Mouse (Mus musculus) embryonic facial prominence, embryonic 11.5 days (tissue): ENCODE data around the gene Upp2. TPM values are rescaled to one million over a fixed set of nuclear protein-coding genes. Genes with fewer than 3 reads are reported as not detected.
A peak's percentile ranks its signal among the peaks of the same experiment; 100 is the strongest.

Experiments used
- ATAC-seq: fragments of 200-750 bp; cut with Nextera tagmentation; replicated peaks from 2 replicates; pipeline ENCODE4 v1.8.0; 2017; ENCODE audit warnings: low read depth; ENCODE audit not compliant: insufficient number of reproducible peaks, low FRiP score, low TSS enrichment
- DNase-seq: peaks from one replicate; pipeline ENCODE4 v3.0.0-alpha.2; 2015; ENCODE audit warnings: low spot score
- H3K27ac ChIP-seq: fragments of 300-500 bp; sonication (generic); replicated peaks from 2 replicates; pipeline ENCODE4 v1.5.1; 2014; ENCODE audit warnings: mild to moderate bottlenecking, low read depth, low read length, control low read depth
- H3K27me3 ChIP-seq: fragments of 300-500 bp; sonication (generic); 2 replicates; pipeline ENCODE4 v1.6.1; 2014; ENCODE audit warnings: mild to moderate bottlenecking, low read length, moderate library complexity, mixed read lengths; ENCODE audit not compliant: control insufficient read depth, insufficient read depth
- H3K36me3 ChIP-seq: fragments of 300-500 bp; sonication (generic); replicated peaks from 2 replicates; pipeline ENCODE4 v1.6.1; 2014; ENCODE audit warnings: low read depth, mild to moderate bottlenecking, low read length, moderate library complexity, mixed read lengths; ENCODE audit not compliant: control insufficient read depth, insufficient read depth
- H3K4me1 ChIP-seq: fragments of 300-500 bp; sonication (generic); 2 replicates; pipeline ENCODE4 v1.6.1; 2014; ENCODE audit warnings: low read length, mixed read lengths; ENCODE audit not compliant: control insufficient read depth, insufficient read depth
- H3K4me2 ChIP-seq: fragments of 300-500 bp; sonication (generic); 2 replicates; pipeline ENCODE4 v1.6.1; 2014; ENCODE audit warnings: low read depth, mild to moderate bottlenecking, control low read depth, low read length, moderate library complexity
- H3K4me3 ChIP-seq: fragments of 300-500 bp; sonication (generic); 2 replicates; pipeline ENCODE4 v1.5.1; 2014; ENCODE audit warnings: low read depth, low read length, control low read depth
- H3K9ac ChIP-seq: fragments of 300-500 bp; sonication (generic); replicated peaks from 2 replicates; pipeline ENCODE4 v1.6.1; 2014; ENCODE audit warnings: mild to moderate bottlenecking, control low read depth, low read length
- H3K9me3 ChIP-seq: fragments of 300-500 bp; sonication (generic); replicated peaks from 2 replicates; pipeline ENCODE4 v1.6.1; 2016; ENCODE audit warnings: mild to moderate bottlenecking, low read length, inconsistent platforms, mixed read lengths; ENCODE audit not compliant: control insufficient read depth
- WGBS: fragments of 180-500 bp; shearing (Covaris S2); extraction: QIAGEN DNeasy Blood & Tissue Kit; methylation state at CpG from one replicate; pipeline ENCODE4 v1.1.7; 2014; 5-methylcytosine and 5-hydroxymethylcytosine counted together
- polyA plus RNA-seq: library from polyadenylated mRNA; unstranded; fragments of >200 nt; fragmentation: Nextera tagmentation; extraction: Ambion mirVana; gene quantifications from 2 replicates; pipeline ENCODE4 v1.2.1, GENCODE M21; 2014

Gene Upp2
- polyA plus RNA-seq, 1 experiment from 2014 or later = 5.0 TPM

GRCm38 (mm10) chr2:58795432-58795831, 228.3 kb downstream of the Upp2 start:
- Histone ChIP-seq H3K9me3 (no peaks in the 10 kb centered on the region), H3K27me3 (no peaks in the 10 kb centered on the region; the same call in 1 of the 2 replicates), H3K4me1 (no peaks in the 10 kb centered on the region), H3K4me3 (no peak overlapping the region), H3K4me2 (no peak overlapping the region), H3K36me3 (no peaks in the 10 kb centered on the region), H3K27ac (no peak overlapping the region), H3K9ac (no peak overlapping the region)
- DNase-seq = no peak
- no peak for ATAC-seq
- 88% methylated on average over 5 of the region's 5 CpGs for WGBS

- Histone ChIP-seq H3K9ac (no peak overlapping the region), H3K9me3 (no peaks in the 10 kb centered on the region), H3K4me1 (no peaks in the 10 kb centered on the region), H3K4me2 (no peak overlapping the region), H3K27me3 (no peaks in the 10 kb centered on the region; the same call in 1 of the 2 replicates), H3K4me3 (no peak overlapping the region), H3K27ac (no peak overlapping the region), H3K36me3 (no peaks in the 10 kb centered on the region)
- no peak for DNase-seq
- WGBS = 42% methylated on average over 4 of the region's 4 CpGs
- no peak for ATAC-seq
Measured at GRCm38 (mm10) chr2:58797506-58797905, 230.4 kb downstream of the Upp2 start.

- Histone ChIP-seq H3K27ac (no peak overlapping the region), H3K36me3 (no peaks in the 10 kb centered on the region), H3K9ac (no peak overlapping the region), H3K4me3 (no peak overlapping the region), H3K9me3 (no peaks in the 10 kb centered on the region), H3K4me2 (no peak overlapping the region), H3K27me3 (no peaks in the 10 kb centered on the region; the same call in 1 of the 2 replicates), H3K4me1 (no peaks in the 10 kb centered on the region)
- ATAC-seq = no peak
- no peak for DNase-seq
- 88% methylated on average over 9 of the region's 9 CpGs for WGBS
Measured at GRCm38 (mm10) chr2:58799126-58799525, 232.0 kb downstream of the Upp2 start.

- no peak overlapping the region for H3K4me2 ChIP-seq
Measured at GRCm38 (mm10) chr2:58799623-58800022, 232.5 kb downstream of the Upp2 start.

GRCm38 (mm10) chr2:58812941-58813340, 245.8 kb downstream of the Upp2 start:
- no peaks in the 10 kb centered on the region for H3K36me3 ChIP-seq
- 68% methylated on average over 2 of the region's 2 CpGs for WGBS
- no peak for ATAC-seq

More at GRCm38 (mm10) chr2:58799623-58800022, 232.5 kb downstream of the Upp2 start:
- Histone ChIP-seq H3K9ac (no peak overlapping the region), H3K36me3 (no peaks in the 10 kb centered on the region), H3K4me1 (no peaks in the 10 kb centered on the region), H3K9me3 (no peaks in the 10 kb centered on the region), H3K4me3 (no peak overlapping the region), H3K27me3 (no peaks in the 10 kb centered on the region; the same call in 1 of the 2 replicates), H3K27ac (no peak overlapping the region)
- ATAC-seq = no peak
- 94% methylated on average over 5 of the region's 5 CpGs for WGBS
- no peak for DNase-seq

GRCm38 (mm10) chr2:58828910-58829600, 262.0 kb downstream of the Upp2 start:
- H3K4me2 ChIP-seq = no peak overlapping the region
- H3K4me1 ChIP-seq = no peaks in the 10 kb centered on the region
- no peak overlapping the region for H3K27ac ChIP-seq
- H3K9ac ChIP-seq = no peak overlapping the region
- no peak for ATAC-seq
- H3K27me3 ChIP-seq = no peaks in the 10 kb centered on the region
- H3K9me3 ChIP-seq = no peaks in the 10 kb centered on the region
- peak; percentile 28 for DNase-seq
- 50% methylated on average over 3 of the region's 3 CpGs for WGBS
- no peaks in the 10 kb centered on the region for H3K36me3 ChIP-seq
- no peak overlapping the region for H3K4me3 ChIP-seq

More at GRCm38 (mm10) chr2:58812941-58813340, 245.8 kb downstream of the Upp2 start:
- Histone ChIP-seq H3K9ac (no peak overlapping the region), H3K9me3 (no peaks in the 10 kb centered on the region), H3K4me1 (no peaks in the 10 kb centered on the region), H3K4me2 (no peak overlapping the region), H3K4me3 (no peak overlapping the region), H3K27ac (no peak overlapping the region), H3K27me3 (no peaks in the 10 kb centered on the region)
- no peak for DNase-seq

- peak; percentile 39 for DNase-seq
- Histone ChIP-seq H3K4me3 (no peak overlapping the region), H3K4me1 (no peaks in the 10 kb centered on the region), H3K27ac (no peak overlapping the region), H3K4me2 (no peak overlapping the region), H3K9me3 (no peaks in the 10 kb centered on the region), H3K9ac (no peak overlapping the region), H3K27me3 (no peaks in the 10 kb centered on the region), H3K36me3 (no peaks in the 10 kb centered on the region)
- ATAC-seq = no peak; the same call in 1 of the 2 replicates
- 66% methylated on average over 7 of the region's 7 CpGs for WGBS
Measured at GRCm38 (mm10) chr2:58829981-58830742, 263.1 kb downstream of the Upp2 start.
